Mouse (Mus musculus) testis, adult 2 months (tissue): ENCODE measurements around the gene Gmcl1.

Experiments
- CTCF ChIP-seq: fragments of 200-500 bp; IDR thresholded peaks from 2 replicates; pipeline ENCODE4 v1.5.1; 2012; ENCODE audit warnings: low read depth, mild to moderate bottlenecking, inconsistent platforms, low read length, moderate library complexity; ENCODE audit not compliant: control insufficient read depth, insufficient read depth, insufficient replicate concordance
- POLR2A ChIP-seq: fragments of 200-500 bp; IDR thresholded peaks from 2 replicates; pipeline ENCODE4 v1.6.1; 2012; ENCODE audit warnings: low read depth, mild to moderate bottlenecking, inconsistent platforms, low read length, moderate library complexity; ENCODE audit not compliant: control insufficient read depth

DNA sequence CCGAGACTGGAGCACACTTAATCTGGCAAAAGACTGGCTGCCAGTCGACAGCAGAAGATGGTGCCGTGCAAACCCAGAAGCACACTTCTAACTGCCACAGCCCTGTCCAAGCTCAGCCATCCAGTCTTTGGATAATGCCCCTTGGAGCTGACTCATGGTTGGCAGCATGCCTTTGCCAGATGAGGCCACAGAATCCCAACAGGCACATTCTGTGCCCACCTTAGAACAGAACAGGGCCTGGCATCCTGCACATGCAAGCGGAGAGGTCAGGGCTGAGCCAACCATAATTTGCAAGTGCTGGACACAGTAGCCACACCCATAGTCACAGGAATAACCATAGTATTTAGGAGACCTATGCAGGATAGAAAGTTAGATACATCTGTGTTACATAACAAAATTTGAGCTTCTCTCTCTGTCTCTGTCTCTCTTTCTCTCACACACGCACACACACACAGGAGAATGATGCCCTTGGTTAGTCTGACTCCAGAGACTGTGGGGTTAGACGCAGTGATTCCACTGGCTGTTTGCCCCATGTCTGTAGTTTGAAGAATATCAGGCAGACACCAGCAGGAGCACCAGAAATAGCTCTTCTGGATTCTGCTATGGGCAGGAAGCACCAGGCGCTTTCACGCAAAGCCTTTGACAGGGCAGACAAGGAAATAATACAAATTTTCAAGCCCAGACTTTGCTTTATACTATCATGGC lies 43.0 kb upstream of the Gmcl1 start:
- TF ChIP-seq POLR2A (no peak), CTCF (no peak)
